Mouse (Mus musculus): ENCODE data around the gene St7.

DNA sequence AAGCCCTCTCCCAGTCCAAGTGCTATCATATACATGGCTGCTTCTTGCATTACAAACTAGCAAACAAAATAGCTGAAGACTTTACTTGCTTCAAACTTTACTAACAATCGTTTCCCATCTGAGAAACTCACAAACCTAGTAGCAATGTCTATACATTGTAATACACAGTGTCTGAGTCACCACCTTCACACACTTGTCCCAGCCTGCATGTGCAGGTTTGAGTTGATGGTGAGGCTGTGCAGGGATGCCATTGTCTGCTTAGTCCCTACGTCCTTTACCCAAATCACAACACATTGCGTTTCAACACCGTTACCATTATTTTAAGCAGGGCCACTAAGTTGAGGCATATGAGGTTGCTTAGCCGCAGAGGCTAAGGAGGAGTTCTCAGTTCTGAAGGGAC lies 26.7 kb downstream of the St7 start:
- TF ChIP-seq CTCF (IDR thresholded peaks at IDR 0.05) (no peak), EP300 (IDR thresholded peaks at IDR 0.05) (no peak)

Data from lung, postnatal 0 days (tissue).